Mouse (Mus musculus): Measurements from ENCODE around the gene Rufy1.
"Not testable (repeated sequence)": the region's sequence is repeated elsewhere in the genome, so short reads cannot be mapped to it uniquely, and the experiment has no call there.

The Rufy1 gene

DNA sequence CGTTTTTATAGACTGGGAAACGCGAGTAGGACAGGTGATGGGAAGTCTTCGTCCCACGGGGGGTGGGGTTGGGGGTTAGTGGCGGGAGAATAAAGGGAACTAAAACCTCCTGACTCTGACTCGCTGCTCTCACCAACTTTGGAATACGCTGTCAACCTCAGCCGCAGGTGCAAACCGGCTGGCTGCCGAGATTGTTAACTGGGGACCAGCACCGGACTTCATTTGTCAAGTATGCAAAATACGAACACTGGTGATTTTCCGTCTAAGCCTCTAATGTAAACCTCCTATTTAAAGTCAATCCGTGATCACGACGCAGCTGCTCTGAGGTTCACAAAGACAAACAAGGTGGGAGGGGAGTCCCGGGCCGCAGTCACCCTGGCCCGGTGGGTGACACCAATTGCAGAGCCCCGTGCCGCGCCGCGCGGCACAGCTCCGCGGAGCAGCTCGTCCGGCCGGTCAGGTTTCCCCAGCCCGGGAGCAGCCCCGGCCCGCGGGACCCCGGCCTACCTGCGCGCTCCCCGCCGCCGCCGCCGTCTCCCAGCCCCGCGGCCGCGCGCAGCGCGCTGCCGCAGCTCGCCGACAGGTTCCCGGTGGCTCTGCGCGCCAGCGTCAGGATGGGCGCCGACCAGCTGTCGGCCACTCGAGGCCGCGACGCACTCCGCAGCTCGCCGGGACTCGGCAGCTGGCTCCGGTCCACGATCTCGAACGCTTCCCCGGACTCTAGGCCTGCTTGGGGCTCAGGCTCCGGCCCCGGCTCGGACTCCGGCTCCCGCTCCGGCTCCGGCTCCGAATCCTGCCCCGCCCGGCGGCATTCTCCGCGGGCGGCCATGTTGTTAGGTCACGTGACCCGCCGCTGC is at the start of gene Rufy1:
Rufy1 (minus strand) TSS at position 849 of the 857 bp plus-strand sequence.
- peak; percentile 83 for DNase-seq (ENCODE audit: low spot score)

DNA sequence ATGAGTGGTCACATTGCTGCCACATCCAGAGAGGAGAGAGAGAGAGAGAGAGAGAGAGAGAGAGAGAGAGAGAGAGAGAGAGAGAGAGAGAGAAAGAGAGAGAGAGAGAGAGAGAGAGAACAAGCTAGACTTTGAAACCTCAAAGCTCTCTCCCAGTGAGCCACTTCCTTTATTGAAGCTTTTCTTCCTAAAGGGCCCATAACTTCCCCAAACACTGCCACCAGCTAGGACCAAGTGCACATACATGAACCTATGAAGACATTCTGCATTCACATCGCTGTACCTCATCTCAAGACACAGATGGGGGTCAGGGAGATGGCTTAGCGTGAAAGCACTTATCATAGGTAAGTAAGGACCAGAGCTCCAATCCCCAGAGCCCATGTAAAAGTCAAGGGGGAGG is 47.1 kb upstream of the Rufy1 start:
- no peak for DNase-seq (ENCODE audit: low spot score)

DNA sequence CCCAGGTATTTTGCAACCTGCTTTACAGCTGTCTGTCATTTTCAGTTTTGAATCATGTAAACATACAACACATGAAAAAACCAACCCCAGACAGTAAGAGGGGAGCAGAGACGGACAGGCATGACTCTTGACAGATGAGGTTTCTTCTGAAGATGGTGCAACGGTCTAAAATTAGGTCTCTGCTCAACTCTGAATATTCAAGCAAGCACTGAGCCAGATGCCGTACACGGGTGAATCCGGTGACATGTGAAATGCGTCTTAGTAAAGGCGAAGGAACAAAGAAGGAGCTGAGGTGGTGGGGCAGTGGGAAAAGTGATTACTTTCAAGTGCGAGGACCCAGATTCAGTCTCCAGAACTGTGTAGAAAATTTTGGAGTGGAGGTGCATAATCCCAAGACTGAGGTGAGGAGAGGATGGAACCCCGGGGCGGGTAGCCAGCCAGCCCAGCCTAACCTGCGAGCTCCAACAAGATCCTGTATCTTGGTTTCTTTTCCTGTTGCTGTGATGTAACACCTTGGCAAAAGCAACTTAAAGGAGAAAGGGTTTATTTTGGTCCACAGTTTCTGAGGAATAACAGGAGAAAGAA is 46.7 kb upstream of the Rufy1 start:
- no peak for DNase-seq (ENCODE audit: low spot score)

DNA sequence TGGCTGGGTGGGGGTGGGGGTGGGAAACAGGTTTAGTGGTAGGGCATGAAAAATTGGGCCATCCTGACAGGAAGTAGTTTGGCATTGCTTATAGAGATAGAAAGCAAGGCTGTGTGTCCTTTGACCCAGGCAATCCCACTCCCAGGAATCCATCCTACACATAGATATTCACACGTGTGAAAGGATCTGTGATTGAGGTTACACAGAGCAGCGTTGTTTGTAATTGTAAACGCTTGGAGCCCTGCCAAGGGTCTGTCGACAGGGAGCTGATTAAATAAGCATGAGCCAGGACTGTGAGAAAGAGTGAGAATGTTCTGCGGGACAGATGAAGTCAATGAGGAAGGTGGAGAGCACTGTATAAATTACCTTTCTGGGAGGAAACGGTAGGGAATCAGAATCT is 46.0 kb upstream of the Rufy1 start:
- no peak for DNase-seq (ENCODE audit: low spot score)

DNA sequence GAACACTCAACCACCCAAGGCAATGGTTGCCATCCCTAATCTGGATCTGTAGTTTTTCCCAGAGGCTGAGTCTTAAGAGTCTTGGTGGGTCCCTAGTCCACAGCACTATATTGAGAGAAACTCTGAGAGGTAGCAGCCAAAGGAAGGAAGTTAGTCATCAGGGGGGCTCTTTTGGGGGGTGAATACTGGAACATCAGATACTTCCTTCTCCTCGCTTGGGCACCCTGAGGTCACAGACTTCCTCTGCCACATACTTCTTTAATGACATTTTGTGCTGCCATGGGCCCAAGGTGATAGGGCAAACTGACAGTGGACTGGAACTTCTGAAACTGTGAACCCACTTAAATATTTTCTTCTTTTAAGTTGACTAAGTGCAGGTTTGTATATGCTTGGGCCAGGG is 43.0 kb upstream of the Rufy1 start:
- DNase-seq (ENCODE audit: low spot score), result no peak

DNA sequence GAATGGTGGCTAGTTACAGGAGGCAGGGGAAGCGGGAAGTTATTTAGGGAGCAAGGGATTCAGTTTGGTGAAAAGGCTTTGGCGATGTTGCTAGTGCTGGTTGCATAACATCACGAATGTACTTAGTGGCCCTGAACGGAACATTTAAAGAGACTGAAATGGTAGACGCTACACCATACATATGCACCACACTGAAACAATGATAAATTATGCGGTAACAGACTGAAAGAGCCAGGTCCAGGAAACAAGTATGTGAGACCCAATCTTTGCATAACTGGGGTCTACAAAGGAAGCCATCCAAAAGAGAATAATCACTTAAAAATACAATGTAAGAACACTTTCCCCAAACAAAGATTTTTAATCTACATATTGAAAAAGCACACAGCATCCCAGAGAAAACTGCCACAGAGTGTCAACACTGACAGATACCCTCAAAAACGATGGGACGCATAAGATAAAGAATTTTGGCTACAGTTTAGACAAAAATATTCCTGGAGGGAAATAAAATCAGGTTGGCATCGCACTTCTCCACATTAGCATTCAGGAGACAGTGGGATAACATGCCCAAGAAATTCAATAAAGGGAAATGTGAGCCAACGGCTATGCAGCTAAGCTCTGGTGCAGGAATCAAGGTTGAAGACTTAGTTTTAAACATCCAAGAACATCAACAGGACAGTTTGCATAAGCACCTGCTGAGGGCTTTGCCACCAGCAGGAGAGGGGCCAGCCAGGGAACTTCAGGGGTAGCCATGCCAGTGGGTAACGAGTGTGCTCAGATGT is 41.4 kb upstream of the Rufy1 start:
- no peak for DNase-seq (ENCODE audit: low spot score)

DNA sequence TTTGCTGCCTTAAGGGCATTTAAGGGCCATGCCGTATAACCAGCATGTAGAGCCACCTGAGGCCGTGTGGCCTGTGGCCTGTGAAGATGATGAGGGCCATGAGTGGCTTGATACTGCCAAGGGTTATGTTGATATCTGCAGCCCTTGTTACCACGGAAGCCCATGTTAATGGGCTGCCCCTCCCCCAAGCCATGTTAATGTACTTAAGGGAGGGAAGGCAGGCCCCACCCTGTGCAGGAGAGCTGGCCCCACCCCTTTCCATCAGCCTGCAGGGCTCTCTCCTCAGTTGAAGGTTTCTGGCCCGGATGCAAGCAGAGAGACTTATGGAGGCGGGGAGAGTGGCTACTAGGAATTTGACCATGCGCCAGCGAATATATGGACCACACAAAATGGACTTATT is 30.6 kb upstream of the Rufy1 start:
- DNase-seq (ENCODE audit: low spot score), result no peak

DNA sequence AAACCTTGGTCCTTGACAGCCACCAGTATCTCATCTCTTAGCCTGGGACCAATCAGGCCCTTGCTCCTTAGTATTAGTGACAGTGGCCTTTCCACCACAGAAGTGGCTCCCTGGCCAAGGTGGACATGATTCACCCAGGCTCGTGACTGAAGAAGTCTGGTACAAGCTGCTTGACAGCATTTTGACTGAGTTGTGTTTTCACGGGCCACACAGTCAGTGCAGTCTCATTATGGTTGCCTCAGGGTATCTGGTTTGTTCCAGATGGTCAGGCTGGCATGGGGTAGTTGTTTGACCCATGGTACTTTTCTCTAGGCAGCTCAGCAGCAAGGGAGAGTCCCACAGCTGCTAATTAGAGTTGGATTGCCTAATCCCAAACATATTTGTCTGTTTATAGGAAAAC is 28.3 kb upstream of the Rufy1 start:
- no peak for DNase-seq (ENCODE audit: low spot score)

DNA sequence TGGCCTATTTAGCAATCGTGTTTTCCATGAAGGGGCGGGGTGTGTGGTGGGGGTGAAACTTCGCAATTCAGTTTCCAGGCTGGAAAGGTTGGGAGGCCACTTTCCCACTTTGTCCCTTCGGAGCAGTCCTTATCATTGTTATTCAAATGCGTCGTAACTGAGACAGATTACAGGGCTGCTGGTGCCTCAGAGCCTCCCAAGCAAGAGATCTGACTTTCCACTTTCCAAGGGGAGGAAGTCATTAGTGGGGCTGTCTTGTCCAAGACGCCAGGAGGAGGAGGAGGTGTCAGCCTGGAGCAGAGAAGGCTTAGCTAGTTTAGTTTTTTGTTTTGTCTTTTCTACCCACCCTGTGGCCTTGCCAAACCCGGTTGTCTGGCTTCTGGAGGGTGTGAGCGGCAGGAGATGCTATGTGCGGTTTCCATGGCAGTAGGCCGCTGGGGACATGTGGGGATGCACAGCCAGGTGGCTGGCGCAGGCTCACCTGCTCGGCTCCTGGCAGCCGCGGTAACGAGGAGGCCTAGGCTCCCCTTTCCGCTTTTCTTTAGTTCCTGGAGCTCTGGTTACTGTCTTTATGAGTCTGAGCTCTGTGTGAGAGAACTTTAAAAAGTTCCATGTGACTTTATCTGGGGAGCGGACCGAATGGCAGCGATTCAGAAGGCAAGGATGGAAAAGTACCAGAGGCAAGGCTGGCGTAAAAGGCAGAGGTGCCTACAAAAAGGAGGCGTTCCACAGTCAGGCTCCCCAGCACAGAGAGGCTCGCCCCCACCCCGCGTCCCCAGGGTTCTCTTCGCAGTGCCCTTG is 26.4 kb upstream of the Rufy1 start:
- no peak for DNase-seq (ENCODE audit: low spot score)

DNA sequence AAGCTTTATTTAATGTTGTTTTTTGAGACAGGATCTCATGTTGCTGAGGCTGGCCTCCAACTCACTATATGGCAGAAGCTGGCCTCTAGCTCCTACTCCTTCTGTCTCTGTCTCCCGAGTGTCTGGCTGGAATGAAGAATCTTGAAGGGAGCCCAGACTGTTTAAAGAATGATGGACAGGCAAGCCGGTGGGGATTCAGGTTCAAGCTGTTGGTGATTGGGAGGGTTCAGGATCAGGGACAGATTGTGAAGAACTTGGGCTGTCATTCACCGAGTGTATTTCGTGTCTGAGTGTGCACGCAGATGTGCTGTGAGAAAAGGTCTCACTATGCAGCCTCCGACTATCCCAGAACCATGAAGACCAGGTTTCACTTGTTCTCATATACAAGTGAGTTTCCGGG is 25.5 kb upstream of the Rufy1 start:
- no peak for DNase-seq (ENCODE audit: low spot score)

DNA sequence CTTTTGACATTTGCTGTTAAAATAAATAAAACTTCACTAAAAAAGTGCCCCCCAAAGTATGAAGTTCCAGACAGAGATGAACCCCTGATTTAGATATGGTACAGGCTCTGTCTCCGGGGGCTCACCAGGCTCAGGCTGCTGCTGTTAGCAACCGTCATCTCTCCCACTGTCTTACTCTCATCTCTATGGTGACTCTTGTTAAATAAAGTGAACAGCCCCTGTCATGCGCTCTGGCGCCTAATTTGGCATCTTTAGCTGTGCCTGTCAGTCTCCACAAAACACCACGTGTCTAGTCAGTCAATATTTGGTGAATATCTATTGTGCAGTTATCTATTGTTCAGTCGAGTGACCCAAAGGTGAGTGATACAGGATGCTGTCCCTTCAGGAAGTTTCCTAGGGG is 24.0 kb upstream of the Rufy1 start:
- no peak for DNase-seq (ENCODE audit: low spot score)

DNA sequence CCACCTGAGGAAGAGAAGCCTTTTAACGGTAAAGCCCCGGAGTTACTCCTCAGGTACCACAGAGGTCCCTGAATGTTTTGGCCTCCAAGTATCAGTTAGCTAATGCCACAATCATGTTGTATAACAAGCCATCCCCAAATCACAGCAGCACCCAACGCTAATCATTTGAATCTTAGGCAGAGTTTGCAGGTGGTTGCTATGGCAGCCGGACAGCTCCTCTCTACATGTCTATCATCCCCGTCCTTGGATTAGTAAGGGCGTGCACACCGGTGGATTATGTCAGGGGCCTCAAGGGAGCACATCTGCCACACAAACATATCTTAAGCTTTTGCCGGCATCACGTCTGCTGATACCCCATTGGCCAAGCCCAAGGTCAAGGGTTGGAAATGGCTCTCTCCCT is 19.3 kb upstream of the Rufy1 start:
- DNase-seq (ENCODE audit: low spot score), result no peak

DNA sequence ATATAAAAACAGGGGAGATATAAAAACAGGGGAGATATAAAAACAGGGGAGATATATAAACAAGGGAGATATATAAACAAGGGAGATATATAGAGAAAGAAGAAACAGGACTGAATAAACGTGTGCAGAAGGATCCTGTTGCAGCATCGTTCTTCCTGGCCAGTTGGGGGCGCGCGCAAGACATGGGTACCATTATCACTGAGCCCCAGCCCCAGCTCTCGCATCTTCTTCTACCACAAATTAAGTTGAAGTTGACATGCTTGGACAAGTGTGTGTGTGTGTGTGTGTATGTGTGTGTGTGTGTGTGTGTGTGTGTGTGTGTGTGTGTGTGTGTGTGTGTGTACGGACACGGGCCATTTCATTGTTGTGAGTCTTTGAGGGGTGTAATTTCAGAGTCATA is 17.2 kb upstream of the Rufy1 start:
- DNase-seq (ENCODE audit: low spot score), result not testable (repeated sequence)

DNA sequence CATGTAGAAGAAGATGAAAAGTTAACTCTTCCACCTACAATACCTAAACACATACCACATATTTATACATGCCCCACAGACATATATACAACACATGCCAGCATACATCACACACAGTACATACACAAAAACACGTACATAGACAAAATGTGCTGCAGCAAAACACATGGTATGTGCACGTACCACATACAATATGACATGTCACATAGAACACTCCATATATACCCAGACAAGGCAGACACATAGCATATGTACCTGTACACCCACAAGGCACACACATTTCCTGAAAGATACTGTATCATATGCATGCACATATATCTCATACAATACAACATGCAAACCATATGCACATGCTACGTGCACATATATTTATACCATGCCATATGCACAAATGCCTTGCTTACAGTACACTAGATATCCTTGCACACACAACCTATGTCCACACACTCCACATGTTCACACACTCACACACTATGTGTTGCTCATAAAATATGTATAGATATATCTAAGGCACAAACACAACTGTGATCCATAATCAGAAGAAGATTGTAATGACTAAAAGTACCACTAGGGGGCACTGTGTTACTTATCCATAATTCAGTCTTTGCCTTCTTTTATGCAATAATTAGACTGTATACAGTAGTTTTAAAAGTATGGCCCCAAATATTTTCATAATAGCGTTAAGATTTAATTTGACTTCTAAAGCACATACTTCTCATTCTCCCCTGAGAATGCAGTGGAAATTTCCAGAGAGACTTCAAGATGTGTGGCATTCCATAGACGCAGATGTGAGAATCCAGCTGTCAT is 12.5 kb upstream of the Rufy1 start:
- no peak for DNase-seq (ENCODE audit: low spot score)

DNA sequence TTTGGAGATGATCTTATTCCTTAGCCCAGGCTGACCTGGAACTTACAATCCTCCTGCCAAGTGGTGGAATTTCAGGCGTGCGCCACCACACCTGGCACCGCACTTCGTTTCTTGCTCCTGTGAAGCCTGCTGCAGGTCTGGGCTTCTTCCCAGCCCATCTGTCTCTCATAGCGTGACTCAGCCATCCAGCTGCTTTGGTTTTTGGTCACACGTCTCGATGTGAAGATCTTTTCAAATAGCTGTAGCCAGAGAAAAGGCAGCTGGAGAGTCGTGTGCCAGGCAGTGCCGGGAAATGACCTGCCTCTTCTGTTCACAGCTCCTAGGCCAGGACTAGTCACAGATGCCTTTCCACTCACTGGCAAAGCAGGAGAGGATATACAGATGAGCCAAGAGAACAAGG is 10.7 kb upstream of the Rufy1 start:
- no peak for DNase-seq (ENCODE audit: low spot score)

DNA sequence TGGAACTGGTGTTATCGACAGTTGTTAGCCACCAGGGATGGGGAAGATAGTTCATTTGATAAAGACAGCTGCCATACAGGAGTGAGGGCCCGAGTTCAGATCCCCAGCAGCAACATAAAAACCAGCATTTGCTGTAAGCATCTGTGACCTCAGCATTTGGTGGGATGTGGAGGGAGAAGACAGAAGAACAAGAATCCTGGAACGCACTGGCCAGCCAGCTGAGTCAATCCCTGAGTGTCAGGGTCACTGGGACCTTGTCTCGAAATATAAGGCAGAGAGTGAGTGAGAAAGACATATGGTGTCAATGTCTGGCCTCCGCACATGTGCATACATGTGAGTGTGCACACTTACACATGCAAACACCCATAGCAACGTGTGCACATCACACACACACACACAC is 9.8 kb upstream of the Rufy1 start:
- no peak for DNase-seq (ENCODE audit: low spot score)

DNA sequence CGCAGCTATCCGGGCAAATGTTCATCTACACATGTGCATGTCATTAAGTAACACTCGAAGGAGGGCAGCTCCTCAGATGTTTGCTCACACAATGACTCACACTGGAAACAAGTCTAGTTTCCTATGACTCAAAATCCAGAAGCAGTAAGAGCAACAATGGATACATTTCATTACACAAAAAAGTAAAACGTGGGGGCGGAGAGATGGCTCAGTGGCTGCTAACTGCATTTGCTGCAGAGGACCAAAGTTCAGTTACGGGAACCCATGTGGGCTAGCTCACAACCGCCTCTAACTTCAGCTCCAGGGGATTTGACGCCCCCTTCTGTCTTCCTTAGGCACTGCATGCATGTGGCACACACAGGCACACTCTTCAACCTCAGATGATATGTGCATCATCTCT is 8.9 kb upstream of the Rufy1 start:
- no peak for DNase-seq (ENCODE audit: low spot score)

DNA sequence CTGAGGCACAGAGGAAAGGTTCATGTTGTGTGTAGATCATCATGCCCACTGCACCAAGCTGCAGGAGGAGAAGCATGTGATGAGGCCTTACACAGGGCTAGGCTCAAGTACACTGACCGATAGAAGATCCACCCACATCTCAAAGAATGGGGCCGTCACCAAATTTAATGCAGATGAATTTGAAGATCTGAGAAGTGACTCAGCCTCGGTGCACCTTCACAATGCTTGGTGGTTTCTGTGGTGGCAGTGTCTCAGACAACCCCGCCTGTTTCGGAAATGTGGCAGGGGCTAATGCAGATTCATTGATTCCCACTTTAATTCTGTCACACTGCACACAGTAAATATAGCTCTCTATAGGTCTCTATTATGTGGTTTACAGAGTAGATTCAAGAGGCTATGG is 2.0 kb upstream of the Rufy1 start:
- DNase-seq (ENCODE audit: low spot score), result no peak

DNA sequence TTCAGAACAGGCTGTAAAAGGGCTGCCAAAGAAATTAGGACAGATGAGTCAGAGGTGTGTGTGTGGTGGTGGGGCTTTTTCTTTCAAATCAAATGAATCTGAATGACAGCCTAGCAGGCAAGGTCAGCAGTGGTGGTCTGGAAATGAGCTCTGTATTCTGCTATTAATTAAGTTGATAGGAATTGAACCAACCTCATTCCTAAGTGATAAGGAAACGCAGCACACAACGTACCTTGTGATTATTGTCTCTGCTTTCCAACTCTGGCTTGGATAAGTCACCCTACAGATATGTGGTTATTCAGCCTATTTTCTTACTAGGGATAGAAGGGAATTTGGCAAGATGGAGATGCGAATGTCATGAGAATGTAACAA is 1.1 kb upstream of the Rufy1 start:
- no peak for DNase-seq (ENCODE audit: low spot score)

DNA sequence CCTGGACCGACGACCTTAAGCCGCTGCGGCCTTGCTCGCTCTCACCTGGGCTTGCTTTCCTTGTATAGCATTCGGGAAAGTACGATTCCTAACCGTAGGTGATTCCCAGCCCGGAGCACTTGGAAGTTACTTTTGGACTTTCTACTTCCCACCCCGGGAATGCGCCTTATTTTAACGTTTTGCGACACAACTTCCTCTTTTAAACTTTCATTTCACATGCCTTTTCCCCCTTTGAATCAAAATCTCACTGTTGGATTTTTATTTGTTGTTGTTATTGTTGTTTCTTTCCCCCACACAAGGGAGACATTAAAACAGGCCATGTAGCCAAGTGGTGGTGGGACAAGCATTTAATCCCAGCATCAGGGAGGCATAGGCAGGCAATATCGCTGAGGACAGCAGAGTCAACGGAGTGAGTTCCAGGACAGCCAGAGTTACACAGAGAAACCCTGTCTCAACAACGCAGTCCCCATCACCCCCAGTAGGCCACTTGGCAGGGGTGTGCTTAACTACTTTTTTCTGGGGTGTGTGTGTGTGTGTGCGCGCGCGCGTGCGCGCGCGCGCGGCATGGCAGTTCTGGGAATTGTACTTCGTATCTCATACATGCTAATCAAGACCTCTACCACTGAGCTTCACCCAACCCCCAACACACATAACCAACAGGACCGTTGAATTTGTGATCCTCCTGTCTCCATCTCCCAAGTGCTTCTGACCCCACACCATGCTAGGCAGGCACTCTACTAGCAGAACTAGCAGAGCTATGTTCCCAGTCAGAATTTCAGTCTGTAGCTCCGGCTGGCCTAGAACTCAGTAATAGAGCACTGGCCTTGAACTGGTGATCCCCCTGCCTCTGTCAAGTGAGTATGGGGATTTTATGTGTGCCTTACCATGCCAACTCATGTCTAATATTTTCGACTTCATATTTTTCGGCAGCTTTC is 476 bp upstream of the Rufy1 start:
- no peak for DNase-seq (ENCODE audit: low spot score)

All from urinary bladder, postnatal 25 days (tissue).